Mouse (Mus musculus) heart, adult 18-20 months (tissue): Measurements from ENCODE around the gene Casp8. TPM values are rescaled to one million over a fixed set of nuclear protein-coding genes. Genes with fewer than 3 reads are reported as not detected.

Experiments used
- total RNA-seq, 2 experiments: library from RNA; stranded (reverse); gene quantifications; 2 replicates each; pipeline ENCODE4 v1.2.3; 2021

The Casp8 gene
- total RNA-seq, 2 experiments from 2014 or later, result 6.4 to 8.0 TPM

Other genes with a start within 250 kb of the Casp8 start
- gene Fam126b, start 209.1 kb upstream of the Casp8 start, total RNA-seq, result 10 to 100 TPM; 13.8 to 14.1 TPM
- gene Ndufb3, start 209.0 kb upstream of the Casp8 start, total RNA-seq, result 100 to 1,000 TPM; 339 to 354 TPM
- not detected for gene Als2cr12, start 99.4 kb upstream of the Casp8 start, total RNA-seq
- 10 to 100 TPM; 65.2 to 75.0 TPM for gene Cflar, start 83.9 kb upstream of the Casp8 start, total RNA-seq
- gene Trak2, start 178.1 kb downstream of the Casp8 start, total RNA-seq, result 100 to 1,000 TPM; 187 to 225 TPM
- gene Stradb, start 178.1 kb downstream of the Casp8 start, total RNA-seq, result 10 to 100 TPM; 63.9 to 85.2 TPM